Mouse (Mus musculus) thymus, postnatal 36 days (tissue): ENCODE data around the gene Nav2.

ENCODE experiments used
- DNase-seq, 2 experiments: peaks; one replicate each; pipeline ENCODE4 v3.0.0; 2022; ENCODE audit warnings: mixed read lengths in 2 of 2

The Nav2 gene

GRCm38 (mm10) chr7:49297148-49297547 lies 388.6 kb downstream of the Nav2 start:
- DNase-seq, result no peak

GRCm38 (mm10) chr7:49298431-49298839 lies 389.9 kb downstream of the Nav2 start:
- DNase-seq, result no peak

- no peak for DNase-seq
These were observed 393.0 kb downstream of the Nav2 start for GRCm38 (mm10) chr7:49301487-49301886.

GRCm38 (mm10) chr7:49303600-49304411 lies 395.3 kb downstream of the Nav2 start:
- peak; percentile 7 to 11 for DNase-seq

- no peak for DNase-seq
These were observed 399.2 kb downstream of the Nav2 start for GRCm38 (mm10) chr7:49307717-49308116.

- no peak for DNase-seq
These were observed 401.2 kb downstream of the Nav2 start for GRCm38 (mm10) chr7:49309746-49310145.

GRCm38 (mm10) chr7:49313945-49314344 lies 405.4 kb downstream of the Nav2 start:
- DNase-seq, result no peak

GRCm38 (mm10) chr7:49315033-49315432 lies 406.5 kb downstream of the Nav2 start:
- DNase-seq, result no peak

GRCm38 (mm10) chr7:49316600-49316999 lies 408.1 kb downstream of the Nav2 start:
- DNase-seq, result no peak

- DNase-seq, result no peak
These were observed 409.8 kb downstream of the Nav2 start for GRCm38 (mm10) chr7:49318183-49318897.

GRCm38 (mm10) chr7:49318898-49319293 lies 410.4 kb downstream of the Nav2 start:
- DNase-seq, result no peak

GRCm38 (mm10) chr7:49319981-49320380 lies 411.5 kb downstream of the Nav2 start:
- DNase-seq, result no peak

- DNase-seq, result no peak
These were observed 412.6 kb downstream of the Nav2 start for GRCm38 (mm10) chr7:49321124-49321531.

GRCm38 (mm10) chr7:49322179-49322578 lies 413.7 kb downstream of the Nav2 start:
- no peak for DNase-seq

- DNase-seq, result no peak
These were observed 416.1 kb downstream of the Nav2 start for GRCm38 (mm10) chr7:49324575-49324974.

GRCm38 (mm10) chr7:49326136-49326722 lies 417.7 kb downstream of the Nav2 start:
- DNase-seq, result no peak

- no peak for DNase-seq
These were observed 418.6 kb downstream of the Nav2 start for GRCm38 (mm10) chr7:49326967-49327742.

- DNase-seq, result no peak
These were observed 421.7 kb downstream of the Nav2 start for GRCm38 (mm10) chr7:49330181-49330580.

- DNase-seq, result no peak
These were observed 423.4 kb downstream of the Nav2 start for GRCm38 (mm10) chr7:49331939-49332338.

- DNase-seq, result no peak
These were observed 424.1 kb downstream of the Nav2 start for GRCm38 (mm10) chr7:49332644-49333043.

- no peak for DNase-seq
These were observed 425.6 kb downstream of the Nav2 start for GRCm38 (mm10) chr7:49334163-49334562.

- no peak for DNase-seq
These were observed 426.5 kb downstream of the Nav2 start for GRCm38 (mm10) chr7:49335056-49335455.

- no peak for DNase-seq
These were observed 428.2 kb downstream of the Nav2 start for GRCm38 (mm10) chr7:49336725-49337124.
